Mouse (Mus musculus): Measurements from ENCODE around the gene Gm45753. TPM values are rescaled to one million over a fixed set of nuclear protein-coding genes. Genes with fewer than 3 reads are reported as not detected.
A peak's percentile ranks its signal among the peaks of the same experiment; 100 is the strongest.
"Not testable (repeated sequence)": the region's sequence is repeated elsewhere in the genome, so short reads cannot be mapped to it uniquely, and the experiment has no call there.

Gm45753 gene
- not detected in 2 replicates for polyA plus RNA-seq (2015; fragmentation: Nextera tagmentation; extraction: Ambion mirVana)

DNA sequence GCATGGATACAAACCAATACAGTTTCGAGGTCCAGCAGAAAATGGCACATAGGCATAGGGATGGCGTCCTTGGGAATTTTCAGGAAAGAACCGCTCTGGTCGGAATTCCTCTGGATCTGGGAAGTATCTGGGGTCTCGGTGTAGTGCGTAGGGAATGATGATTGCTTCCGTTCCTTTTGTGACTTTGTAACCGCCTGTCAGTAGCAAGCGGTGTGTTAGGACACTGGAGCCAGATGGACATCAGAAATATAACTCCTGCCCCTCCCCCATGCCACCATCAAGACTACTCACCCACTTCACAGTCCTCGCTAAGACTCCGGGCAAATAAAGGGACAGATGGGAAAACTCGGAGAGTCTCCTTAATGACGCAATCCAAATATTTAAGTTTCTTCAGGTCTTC lies at the start of gene Gm45753:
Gene Gm45753, minus strand, starts transcription at position 101 of the 400 bp plus-strand sequence.
- Histone ChIP-seq H3K36me3 (no peaks in the 10 kb centered on the region), H3K4me3 (replicated peaks) (no peak within 1 kb of the TSS), H3K9ac (replicated peaks) (no peak within 1 kb of the TSS), H3K4me1 (replicated peaks) (no peaks in the 10 kb centered on the region), H3K4me2 (replicated peaks) (no peak within 1 kb of the TSS), H3K27me3 (no peaks in the 10 kb centered on the region), H3K9me3 (no peaks in the 10 kb centered on the region), H3K27ac (no peak within 1 kb of the TSS)
- WGBS, result 92% methylated on average over 13 of the region's 13 CpGs
- no peak for ATAC-seq

DNA sequence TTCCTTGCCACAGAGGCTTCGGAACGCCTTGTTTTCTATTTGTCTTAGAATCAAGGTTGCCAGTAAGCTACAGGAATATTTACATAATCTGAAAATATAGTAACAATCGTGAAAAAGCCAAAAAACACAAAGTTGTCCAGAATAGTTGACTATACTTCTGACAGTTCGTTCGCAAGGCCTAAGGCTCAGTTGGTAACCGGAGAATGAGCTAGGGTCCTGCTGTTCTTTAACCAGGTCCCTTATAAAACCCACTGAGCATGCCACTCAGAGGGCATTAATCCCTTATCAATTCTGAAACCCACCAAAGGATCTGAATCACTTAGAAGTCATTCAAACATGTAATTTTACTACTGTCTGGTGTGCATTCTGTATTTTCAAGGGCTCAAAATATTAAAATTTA lies 47.5 kb upstream of the Gm45753 start:
- H3K4me2 ChIP-seq (replicated peaks), result no peak overlapping the region
- H3K9ac ChIP-seq (replicated peaks), result no peak overlapping the region
- peaks cover 6% of the 10 kb centered on the region for H3K4me1 ChIP-seq (replicated peaks)
- H3K27ac ChIP-seq, result no peak overlapping the region
- no peaks in the 10 kb centered on the region; the same call in 1 of the 2 replicates for H3K36me3 ChIP-seq
- no peaks in the 10 kb centered on the region for H3K9me3 ChIP-seq
- WGBS, result 77% methylated on average over 6 of the region's 6 CpGs
- H3K4me3 ChIP-seq (replicated peaks), result no peak overlapping the region
- 0 out of 2 replicates have a peak, but pooled peaks cover 4% of the 10 kb centered on the region for H3K27me3 ChIP-seq
- no peak for ATAC-seq

DNA sequence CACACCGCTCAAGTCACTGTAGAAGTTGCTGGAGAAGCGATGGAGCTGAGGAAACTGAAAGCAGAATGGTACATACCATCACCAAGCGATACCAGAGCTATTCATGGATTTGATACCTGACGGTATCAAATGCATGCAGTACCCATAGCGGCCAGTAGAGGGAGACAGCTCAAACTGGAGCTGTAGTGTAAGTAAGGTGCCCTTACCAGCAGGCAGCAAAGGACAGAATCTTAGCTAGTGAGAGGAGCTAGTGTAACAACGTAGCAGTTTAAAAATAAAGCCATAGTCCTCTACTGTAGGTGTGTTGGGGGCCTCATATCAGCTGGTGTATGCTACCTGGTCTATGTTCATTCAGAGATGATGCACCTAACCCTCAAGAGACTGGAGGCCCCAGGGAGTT lies 36.8 kb upstream of the Gm45753 start:
- H3K9me3 ChIP-seq, result no peaks in the 10 kb centered on the region
- no peak overlapping the region for H3K27ac ChIP-seq
- H3K4me3 ChIP-seq (replicated peaks), result no peak overlapping the region
- peak; percentile 85 for ATAC-seq
- no peaks in the 10 kb centered on the region for H3K27me3 ChIP-seq
- H3K9ac ChIP-seq (replicated peaks), result no peak overlapping the region
- H3K36me3 ChIP-seq, result no peaks in the 10 kb centered on the region; the same call in 1 of the 2 replicates
- no peaks in the 10 kb centered on the region; the same call in 1 of the 2 replicates for H3K4me1 ChIP-seq (replicated peaks)
- 19% methylated on average over 6 of the region's 6 CpGs for WGBS
- no peak overlapping the region for H3K4me2 ChIP-seq (replicated peaks)

DNA sequence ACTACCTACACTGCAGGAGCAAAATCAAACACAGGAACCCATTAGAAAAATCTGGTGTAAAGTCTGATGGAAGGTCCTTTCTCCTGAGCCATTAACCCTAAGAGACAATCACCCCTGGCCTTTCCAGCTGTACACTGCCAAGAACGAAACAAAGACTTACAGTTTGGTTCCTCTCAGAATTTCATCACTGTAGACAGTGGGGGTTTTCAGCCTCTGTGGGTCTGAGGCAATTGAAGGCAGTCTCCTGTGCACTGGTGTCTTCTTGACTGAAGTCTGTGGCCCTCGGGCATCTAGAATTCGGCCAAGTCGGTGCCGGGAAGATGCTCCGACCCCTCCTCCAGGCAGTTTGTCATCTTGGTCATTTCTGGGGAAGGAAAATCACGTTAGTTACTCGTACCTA lies 36.0 kb upstream of the Gm45753 start:
- Histone ChIP-seq H3K27ac (no peak overlapping the region), H3K4me1 (replicated peaks) (no peaks in the 10 kb centered on the region; the same call in 1 of the 2 replicates), H3K4me3 (replicated peaks) (no peak overlapping the region), H3K4me2 (replicated peaks) (no peak overlapping the region), H3K9ac (replicated peaks) (no peak overlapping the region), H3K27me3 (no peaks in the 10 kb centered on the region), H3K9me3 (no peaks in the 10 kb centered on the region), H3K36me3 (no peaks in the 10 kb centered on the region; the same call in 1 of the 2 replicates)
- no peak for ATAC-seq
- 89% methylated on average over 8 of the region's 8 CpGs for WGBS

DNA sequence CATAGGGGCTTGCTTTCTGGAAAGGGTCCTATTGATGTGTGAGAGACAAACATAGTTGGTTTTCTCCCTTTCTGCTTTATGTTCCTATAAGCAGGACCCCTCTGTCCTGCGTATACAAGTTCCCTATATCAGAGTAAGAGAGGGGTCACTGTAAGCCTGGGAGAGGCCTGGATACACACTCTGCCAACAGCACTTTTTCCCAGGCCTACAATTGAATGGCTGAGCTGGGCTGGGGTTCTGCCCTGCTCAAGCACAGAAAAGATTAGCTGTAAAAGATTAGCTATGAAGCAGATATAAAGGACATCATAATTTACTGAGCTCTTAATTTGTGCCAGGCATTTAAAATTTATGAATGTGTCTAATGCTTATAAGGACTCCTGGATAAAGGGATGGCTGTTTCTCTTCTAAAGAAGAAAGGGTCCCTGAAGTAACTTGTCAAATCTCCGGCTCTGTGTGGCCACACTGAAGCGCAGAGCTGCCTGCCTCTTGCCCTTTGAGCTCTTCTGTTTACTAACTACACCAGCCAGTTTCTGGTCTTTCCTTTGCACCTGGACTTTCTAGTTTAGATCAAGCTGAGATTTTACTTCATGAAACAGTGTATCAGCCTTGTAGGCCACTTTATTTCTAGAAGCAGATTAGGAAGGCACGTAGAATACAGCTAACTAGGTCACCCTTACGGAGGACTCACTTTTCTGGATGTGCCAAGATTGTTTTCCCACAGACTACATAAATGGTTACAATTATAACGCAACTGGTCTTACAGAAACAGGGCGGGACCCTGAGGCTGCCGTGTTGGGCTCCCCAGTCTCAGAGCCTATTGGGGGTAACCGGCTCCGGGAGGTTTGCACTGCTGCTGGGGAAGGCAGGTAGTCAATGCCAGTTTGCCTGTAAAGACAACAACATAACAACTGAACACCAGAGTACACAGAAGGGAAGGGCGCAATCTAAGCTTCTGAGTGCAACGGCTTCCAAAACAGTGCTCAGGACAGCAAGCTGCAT lies 33.7 kb upstream of the Gm45753 start:
- no peak overlapping the region for H3K4me2 ChIP-seq (replicated peaks)
- no peaks in the 10 kb centered on the region for H3K9me3 ChIP-seq
- no peak overlapping the region for H3K27ac ChIP-seq
- H3K27me3 ChIP-seq, result no peaks in the 10 kb centered on the region
- H3K9ac ChIP-seq (replicated peaks), result no peak overlapping the region
- H3K4me1 ChIP-seq (replicated peaks), result no peaks in the 10 kb centered on the region; the same call in 1 of the 2 replicates
- no peaks in the 10 kb centered on the region for H3K36me3 ChIP-seq
- H3K4me3 ChIP-seq (replicated peaks), result no peak overlapping the region
- 88% methylated on average over 12 of the region's 12 CpGs for WGBS
- no peak for ATAC-seq

DNA sequence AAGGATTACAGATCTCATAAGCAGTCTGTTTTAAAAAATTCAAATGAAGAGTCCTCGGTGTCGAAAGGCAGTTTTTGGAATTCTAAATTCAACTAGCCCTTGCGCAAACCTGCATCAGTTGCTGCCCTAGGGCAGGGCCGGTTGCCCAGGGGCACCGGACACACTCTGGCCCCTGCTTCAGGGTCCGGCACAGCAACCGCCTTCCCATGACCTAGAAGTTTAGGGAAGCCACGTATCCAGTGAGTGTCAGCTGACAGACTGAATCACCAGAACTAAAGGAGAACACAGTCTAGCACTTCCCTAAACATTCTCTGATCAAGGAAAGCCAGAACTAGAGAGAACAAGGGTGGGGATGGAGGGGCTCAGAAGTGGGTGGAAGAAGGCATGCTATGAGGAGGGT lies 25.2 kb upstream of the Gm45753 start:
- Histone ChIP-seq H3K4me1 (replicated peaks) (peaks cover 14% of the 10 kb centered on the region), H3K4me2 (replicated peaks) (peak overlapping the region; percentile 85), H3K27ac (no peak overlapping the region), H3K36me3 (no peaks in the 10 kb centered on the region), H3K4me3 (replicated peaks) (peak overlapping the region; percentile 56), H3K27me3 (peaks cover 14% of the 10 kb centered on the region), H3K9ac (replicated peaks) (peak overlapping the region; percentile 69), H3K9me3 (no peaks in the 10 kb centered on the region)
- ATAC-seq, result peak; percentile 54
- WGBS, result 2% methylated on average over 8 of the region's 8 CpGs

DNA sequence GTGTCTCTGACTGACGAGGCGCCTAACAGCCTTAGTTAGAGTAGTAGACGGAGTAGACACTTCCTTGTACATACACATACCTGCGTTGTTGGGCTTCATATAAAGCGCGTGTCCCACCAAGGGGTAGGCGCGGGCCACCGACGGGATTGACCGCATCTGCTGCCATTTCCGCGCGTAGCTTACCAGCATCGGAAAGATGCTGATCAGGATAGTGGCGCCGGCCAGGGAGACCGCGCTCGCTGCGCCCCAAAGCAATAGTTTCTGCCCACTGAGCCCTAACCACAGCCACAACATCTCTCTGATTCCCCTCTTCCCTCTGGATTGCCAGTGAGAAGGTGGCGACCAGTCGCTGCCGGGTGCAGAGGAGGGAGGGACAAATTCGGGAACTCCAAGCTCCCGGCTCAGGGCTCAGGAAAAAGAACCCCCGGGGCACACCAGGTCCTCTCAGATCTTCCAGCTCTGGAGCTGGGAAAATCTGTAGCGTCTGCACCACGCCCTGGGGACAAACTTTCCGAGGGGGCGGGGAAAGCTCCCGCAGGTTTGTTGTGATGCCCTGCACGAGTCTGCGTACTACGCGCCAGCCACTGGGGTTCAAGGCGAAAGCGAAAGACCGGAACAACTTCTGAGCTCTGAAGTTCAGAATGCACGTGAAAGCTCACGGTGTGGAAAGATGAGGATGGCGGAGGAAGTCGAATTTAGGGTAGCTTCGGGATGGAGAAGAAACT lies 24.6 kb upstream of the Gm45753 start, which contains the start of gene Cyp4v3:
Gene Cyp4v3, minus strand, starts transcription at position 532 of the 725 bp plus-strand sequence.
- WGBS, result 1% methylated on average over 44 of the region's 44 CpGs
- Histone ChIP-seq H3K4me1 (replicated peaks) (peaks cover 14% of the 10 kb centered on the region), H3K36me3 (no peaks in the 10 kb centered on the region), H3K4me2 (replicated peaks) (peak within 1 kb of the TSS; percentile 85), H3K9ac (replicated peaks) (peak within 1 kb of the TSS; percentile 69), H3K27me3 (peaks cover 14% of the 10 kb centered on the region), H3K9me3 (no peaks in the 10 kb centered on the region), H3K4me3 (replicated peaks) (peak within 1 kb of the TSS; percentile 56), H3K27ac (no peak within 1 kb of the TSS)
- peak; percentile 70 for ATAC-seq

DNA sequence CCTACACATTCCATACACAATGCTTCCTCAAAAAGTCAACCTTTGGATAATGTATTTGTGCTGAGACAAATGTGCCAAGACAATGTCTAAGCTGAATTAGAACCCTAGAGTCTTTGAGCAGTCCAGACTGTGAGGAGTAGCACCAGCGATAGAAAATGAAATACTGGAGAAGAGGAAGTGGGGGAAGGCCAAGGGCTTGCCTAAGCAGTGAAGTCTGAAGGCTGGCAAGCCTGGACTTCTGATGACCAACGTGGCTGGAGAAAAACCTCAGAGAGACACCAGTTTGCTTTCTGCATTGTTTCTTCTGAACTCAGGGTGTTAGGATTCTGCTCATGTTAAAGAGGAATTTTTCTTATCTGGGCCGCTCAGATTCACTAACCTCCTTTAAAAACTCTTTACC lies 22.6 kb upstream of the Gm45753 start:
- no peak overlapping the region for H3K9ac ChIP-seq (replicated peaks)
- no peak overlapping the region for H3K27ac ChIP-seq
- no peak for ATAC-seq
- H3K4me3 ChIP-seq (replicated peaks), result no peak overlapping the region
- H3K27me3 ChIP-seq, result peaks cover 14% of the 10 kb centered on the region
- H3K4me1 ChIP-seq (replicated peaks), result peaks cover 14% of the 10 kb centered on the region
- WGBS, result 74% methylated on average over 3 of the region's 3 CpGs
- no peak overlapping the region for H3K4me2 ChIP-seq (replicated peaks)
- H3K36me3 ChIP-seq, result no peaks in the 10 kb centered on the region
- no peaks in the 10 kb centered on the region for H3K9me3 ChIP-seq

DNA sequence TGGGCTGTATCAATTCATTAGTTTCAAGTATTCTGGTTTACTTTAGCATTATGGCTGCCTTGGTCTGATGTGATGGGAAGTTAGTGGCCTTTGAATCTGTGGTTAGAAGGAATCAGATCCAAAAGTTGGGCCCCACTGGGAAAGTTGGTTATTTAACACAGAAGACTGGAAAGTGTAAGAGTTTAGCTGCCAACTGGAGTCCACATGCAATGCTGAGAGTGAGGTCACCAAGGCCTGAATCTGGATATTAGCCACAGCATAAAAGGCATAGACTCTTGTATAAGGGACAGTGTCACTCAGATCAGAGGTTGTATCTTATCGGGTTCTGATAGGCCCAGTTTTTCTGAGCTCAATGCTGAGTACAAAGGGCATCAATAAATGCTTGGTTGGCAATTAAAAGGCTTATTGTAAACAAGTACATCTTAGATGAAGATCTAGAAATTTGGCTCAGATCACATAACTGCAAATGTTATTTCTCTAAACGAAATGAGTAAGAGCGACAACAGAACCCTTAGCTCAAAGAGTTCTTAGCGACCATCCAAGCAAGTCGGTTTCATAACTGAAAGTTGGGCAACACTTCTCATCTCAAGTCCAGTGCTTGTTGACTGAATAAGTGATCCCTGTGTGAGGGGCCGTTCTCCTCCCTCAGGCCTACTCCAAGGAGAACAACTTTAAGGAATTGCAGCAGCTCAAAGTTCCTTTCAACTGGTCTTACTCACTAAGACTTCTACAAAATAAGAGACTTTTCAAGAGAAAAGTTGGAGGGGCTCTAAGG lies 21.1 kb upstream of the Gm45753 start:
- 91% methylated on average over 6 of the region's 6 CpGs for WGBS

DNA sequence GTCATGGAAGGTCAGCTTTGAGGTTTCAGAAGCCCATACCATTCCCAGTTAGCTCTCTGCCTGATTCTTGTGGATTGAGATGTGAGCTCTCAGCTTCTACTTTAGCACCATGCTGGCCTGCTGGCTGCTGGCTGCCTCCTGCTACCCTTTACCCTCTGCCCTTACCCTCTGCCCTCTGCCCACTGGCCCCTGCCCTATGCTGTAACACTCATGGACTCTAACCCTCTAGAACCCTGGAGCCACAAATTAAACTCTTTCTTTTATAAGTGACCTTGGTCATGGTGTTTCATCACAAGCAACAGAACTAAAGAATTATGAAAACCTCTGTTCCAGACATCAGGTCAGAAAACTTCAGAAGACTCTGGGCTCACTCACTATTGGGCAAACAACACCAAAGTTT lies 18.8 kb upstream of the Gm45753 start:
- H3K4me2 ChIP-seq (replicated peaks); H3K4me3 ChIP-seq (replicated peaks); H3K4me1 ChIP-seq (replicated peaks); ATAC-seq; H3K9ac ChIP-seq (replicated peaks); H3K9me3 ChIP-seq; H3K27ac ChIP-seq; H3K27me3 ChIP-seq; H3K36me3 ChIP-seq: not testable (repeated sequence)

More for the DNA sequence above, 21.1 kb upstream of the Gm45753 start:
- no peak for ATAC-seq
- Histone ChIP-seq H3K4me1 (replicated peaks) (peaks cover 14% of the 10 kb centered on the region), H3K27me3 (peaks cover 14% of the 10 kb centered on the region), H3K4me3 (replicated peaks) (no peak overlapping the region), H3K27ac (no peak overlapping the region), H3K9ac (replicated peaks) (no peak overlapping the region), H3K9me3 (no peaks in the 10 kb centered on the region), H3K36me3 (no peaks in the 10 kb centered on the region), H3K4me2 (replicated peaks) (no peak overlapping the region)

DNA sequence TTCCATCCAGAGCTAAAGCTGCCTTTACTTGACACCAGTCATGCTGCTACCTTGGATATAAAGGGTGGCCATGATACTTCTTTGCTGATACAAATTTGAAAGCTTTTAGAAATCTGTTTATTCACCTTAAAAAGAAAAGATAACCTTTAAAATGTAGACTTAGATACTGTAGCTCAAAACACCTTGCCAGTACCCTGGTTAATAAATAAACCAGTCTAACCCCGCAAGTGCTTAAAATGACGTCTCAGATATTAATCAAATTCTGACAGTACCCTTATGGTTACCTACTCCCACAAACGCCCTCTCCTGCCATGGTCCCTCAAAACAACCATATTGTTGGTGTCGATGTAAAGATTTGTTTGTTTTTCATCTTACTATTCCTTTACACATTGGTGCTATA lies 15.9 kb upstream of the Gm45753 start:
- Histone ChIP-seq H3K36me3 (no peaks in the 10 kb centered on the region), H3K4me3 (replicated peaks) (no peak overlapping the region), H3K4me2 (replicated peaks) (no peak overlapping the region), H3K27me3 (no peaks in the 10 kb centered on the region), H3K27ac (no peak overlapping the region), H3K9ac (replicated peaks) (no peak overlapping the region), H3K9me3 (no peaks in the 10 kb centered on the region), H3K4me1 (replicated peaks) (no peaks in the 10 kb centered on the region)
- WGBS, result 89% methylated on average over 4 of the region's 4 CpGs
- no peak for ATAC-seq

Measured in midbrain, embryonic 13.5 days (tissue).